Mouse (Mus musculus) layer of hippocampus, adult 9-11 months (tissue): ENCODE data around the gene Barhl1.

Experiments
- DNase-seq: peaks from one replicate; pipeline ENCODE4 v3.0.0; 2022

Gene Barhl1

GRCm38 (mm10) chr2:28911331-28912038 lies 5.0 kb downstream of the Barhl1 start:
- DNase-seq: no peak

GRCm38 (mm10) chr2:28910877-28911276 lies 5.6 kb downstream of the Barhl1 start:
- DNase-seq: no peak

- DNase-seq: no peak
These were observed 6.4 kb downstream of the Barhl1 start for GRCm38 (mm10) chr2:28909818-28910710.

GRCm38 (mm10) chr2:28909186-28909817 lies 7.2 kb downstream of the Barhl1 start:
- no peak for DNase-seq

- DNase-seq: no peak
These were observed 7.9 kb downstream of the Barhl1 start for GRCm38 (mm10) chr2:28908389-28909153.

- no peak for DNase-seq
These were observed 8.6 kb downstream of the Barhl1 start for GRCm38 (mm10) chr2:28907691-28908388.

GRCm38 (mm10) chr2:28905561-28905960 lies 10.9 kb downstream of the Barhl1 start:
- no peak for DNase-seq

- DNase-seq: no peak
These were observed 11.7 kb downstream of the Barhl1 start for GRCm38 (mm10) chr2:28904786-28905185.

GRCm38 (mm10) chr2:28903871-28904270 lies 12.6 kb downstream of the Barhl1 start:
- DNase-seq: no peak

GRCm38 (mm10) chr2:28902291-28902690 lies 14.2 kb downstream of the Barhl1 start:
- no peak for DNase-seq

- DNase-seq: no peak
These were observed 19.0 kb downstream of the Barhl1 start for GRCm38 (mm10) chr2:28897340-28897899.

GRCm38 (mm10) chr2:28895876-28896275 lies 20.6 kb downstream of the Barhl1 start:
- DNase-seq: no peak

GRCm38 (mm10) chr2:28893526-28893925 lies 22.9 kb downstream of the Barhl1 start:
- no peak for DNase-seq

GRCm38 (mm10) chr2:28892796-28893195 lies 23.7 kb downstream of the Barhl1 start:
- no peak for DNase-seq

GRCm38 (mm10) chr2:28884914-28885313 lies 31.6 kb downstream of the Barhl1 start:
- DNase-seq: no peak

GRCm38 (mm10) chr2:28882826-28883485 lies 33.5 kb downstream of the Barhl1 start:
- DNase-seq: no peak

- no peak for DNase-seq
These were observed 34.4 kb downstream of the Barhl1 start for GRCm38 (mm10) chr2:28882047-28882446.

GRCm38 (mm10) chr2:28881275-28881674 lies 35.2 kb downstream of the Barhl1 start:
- DNase-seq: no peak

GRCm38 (mm10) chr2:28875554-28875953 lies 40.9 kb downstream of the Barhl1 start:
- DNase-seq: no peak

GRCm38 (mm10) chr2:28867495-28867894 lies 49.0 kb downstream of the Barhl1 start:
- no peak for DNase-seq

GRCm38 (mm10) chr2:28863857-28864256 lies 52.6 kb downstream of the Barhl1 start:
- no peak for DNase-seq
